Mouse (Mus musculus) forebrain, embryonic 10.5 days (tissue): ENCODE measurements around the gene Fscb. TPM values are rescaled to one million over a fixed set of nuclear protein-coding genes. Genes with fewer than 3 reads are reported as not detected.

Experiments used
- DNase-seq: peaks from one replicate; pipeline ENCODE4 v3.0.0-alpha.2; 2017; ENCODE audit warnings: low spot score; ENCODE audit errors: extremely low spot score
- H3K27ac ChIP-seq: fragments of 300-500 bp; sonication (generic); 2 replicates; pipeline ENCODE4 v1.5.1; 2016; ENCODE audit warnings: mild to moderate bottlenecking
- H3K27me3 ChIP-seq: fragments of 300-500 bp; sonication (generic); 2 replicates; pipeline ENCODE4 v1.6.1; 2016; ENCODE audit warnings: mild to moderate bottlenecking; ENCODE audit not compliant: poor library complexity, severe bottlenecking
- H3K36me3 ChIP-seq: fragments of 300-500 bp; sonication (generic); replicated peaks from 2 replicates; pipeline ENCODE4 v1.6.1; 2016; ENCODE audit warnings: mild to moderate bottlenecking, moderate library complexity
- H3K4me1 ChIP-seq: fragments of 300-500 bp; sonication (generic); 2 replicates; pipeline ENCODE4 v1.6.1; 2016
- H3K4me3 ChIP-seq: fragments of 300-500 bp; sonication (generic); 2 replicates; pipeline ENCODE4 v1.5.1; 2016; ENCODE audit warnings: mild to moderate bottlenecking, moderate library complexity
- H3K9me3 ChIP-seq: fragments of 300-500 bp; sonication (generic); 2 replicates; pipeline ENCODE4 v1.6.1; 2016; ENCODE audit warnings: mild to moderate bottlenecking, moderate library complexity
- WGBS: fragments of 180-500 bp; shearing (Covaris S2); methylation state at CpG from one replicate; pipeline ENCODE4 v1.1.7; 2016; 5-methylcytosine and 5-hydroxymethylcytosine counted together
- polyA plus RNA-seq: library from polyadenylated mRNA; unstranded; fragments of >200 nt; fragmentation: Nextera tagmentation; extraction: Ambion mirVana; gene quantifications from 2 replicates; pipeline ENCODE4 v1.2.1, GENCODE M21; 2016

Gene Fscb
- not detected in 2 replicates for polyA plus RNA-seq

GRCm38 (mm10) chr12:64474590-64474989, at the start of gene Fscb:
Fscb (minus strand) TSS chr12:64474690.
- 76% methylated on average over 1 of the region's 1 CpGs for WGBS

GRCm38 (mm10) chr12:64516775-64517174, 42.3 kb upstream of the Fscb start:
- no peaks in the 10 kb centered on the region for H3K36me3 ChIP-seq
- peaks cover 9% of the 10 kb centered on the region; the same call in 1 of the 2 replicates for H3K4me1 ChIP-seq
- DNase-seq = no peak
- H3K27ac ChIP-seq = no peak overlapping the region
- H3K4me3 ChIP-seq = no peak overlapping the region
- no peaks in the 10 kb centered on the region for H3K27me3 ChIP-seq
- no peaks in the 10 kb centered on the region for H3K9me3 ChIP-seq
- WGBS = 75% methylated on average over 2 of the region's 2 CpGs

More at GRCm38 (mm10) chr12:64474590-64474989, at the start of gene Fscb:
- Histone ChIP-seq H3K4me3 (no peak within 1 kb of the TSS), H3K27me3 (no peaks in the 10 kb centered on the region), H3K36me3 (no peaks in the 10 kb centered on the region), H3K4me1 (no peaks in the 10 kb centered on the region), H3K27ac (no peak within 1 kb of the TSS), H3K9me3 (no peaks in the 10 kb centered on the region)
- no peak for DNase-seq

GRCm38 (mm10) chr12:64513439-64513838, 38.9 kb upstream of the Fscb start:
- H3K4me1 ChIP-seq = no peaks in the 10 kb centered on the region
- H3K36me3 ChIP-seq = no peaks in the 10 kb centered on the region
- H3K27ac ChIP-seq = no peak overlapping the region
- 94% methylated on average over 1 of the region's 1 CpGs for WGBS
- no peaks in the 10 kb centered on the region for H3K9me3 ChIP-seq
- no peak for DNase-seq
- H3K4me3 ChIP-seq = no peak overlapping the region
- H3K27me3 ChIP-seq = no peaks in the 10 kb centered on the region

GRCm38 (mm10) chr12:64497706-64498105, 23.2 kb upstream of the Fscb start:
- Histone ChIP-seq H3K36me3 (no peaks in the 10 kb centered on the region), H3K9me3 (no peaks in the 10 kb centered on the region), H3K4me1 (no peaks in the 10 kb centered on the region), H3K27me3 (no peaks in the 10 kb centered on the region), H3K4me3 (no peak overlapping the region), H3K27ac (no peak overlapping the region)
- WGBS = 86% methylated on average over 5 of the region's 5 CpGs
- DNase-seq = no peak

GRCm38 (mm10) chr12:64473615-64474014, 875 bp downstream of the Fscb start:
- no peak for DNase-seq
- Histone ChIP-seq H3K27ac (no peak overlapping the region), H3K36me3 (no peaks in the 10 kb centered on the region), H3K4me1 (no peaks in the 10 kb centered on the region), H3K9me3 (no peaks in the 10 kb centered on the region), H3K27me3 (no peaks in the 10 kb centered on the region), H3K4me3 (no peak overlapping the region)
- 77% methylated on average over 1 of the region's 1 CpGs for WGBS

GRCm38 (mm10) chr12:64473136-64473535, 1.4 kb downstream of the Fscb start:
- DNase-seq = no peak

GRCm38 (mm10) chr12:64455228-64455627, 19.3 kb downstream of the Fscb start:
- no peaks in the 10 kb centered on the region for H3K27me3 ChIP-seq
- no peaks in the 10 kb centered on the region for H3K9me3 ChIP-seq
- H3K36me3 ChIP-seq = no peaks in the 10 kb centered on the region
- no peaks in the 10 kb centered on the region for H3K4me1 ChIP-seq
- no peak for DNase-seq
- no peak overlapping the region for H3K4me3 ChIP-seq
- no peak overlapping the region for H3K27ac ChIP-seq

More at GRCm38 (mm10) chr12:64473136-64473535, 1.4 kb downstream of the Fscb start:
- no peak overlapping the region for H3K4me3 ChIP-seq
- H3K36me3 ChIP-seq = no peaks in the 10 kb centered on the region
- no peaks in the 10 kb centered on the region for H3K27me3 ChIP-seq
- no peak overlapping the region for H3K27ac ChIP-seq
- 92% methylated on average over 1 of the region's 1 CpGs for WGBS
- H3K4me1 ChIP-seq = no peaks in the 10 kb centered on the region
- H3K9me3 ChIP-seq = no peaks in the 10 kb centered on the region

GRCm38 (mm10) chr12:64449911-64450310, 24.6 kb downstream of the Fscb start:
- no peaks in the 10 kb centered on the region for H3K36me3 ChIP-seq
- 88% methylated on average over 9 of the region's 9 CpGs for WGBS
- no peak for DNase-seq
- H3K4me3 ChIP-seq = no peak overlapping the region
- H3K27me3 ChIP-seq = no peaks in the 10 kb centered on the region
- no peaks in the 10 kb centered on the region for H3K9me3 ChIP-seq
- H3K4me1 ChIP-seq = no peaks in the 10 kb centered on the region
- H3K27ac ChIP-seq = no peak overlapping the region

GRCm38 (mm10) chr12:64436675-64437074, 37.8 kb downstream of the Fscb start:
- Histone ChIP-seq H3K36me3 (no peaks in the 10 kb centered on the region), H3K4me3 (no peak overlapping the region), H3K9me3 (no peaks in the 10 kb centered on the region), H3K27me3 (no peaks in the 10 kb centered on the region), H3K27ac (no peak overlapping the region), H3K4me1 (no peaks in the 10 kb centered on the region)
- no peak for DNase-seq
- 68% methylated on average over 2 of the region's 2 CpGs for WGBS
